Mouse (Mus musculus): ENCODE results near the gene Gm39566. TPM values are rescaled to one million over a fixed set of nuclear protein-coding genes. Genes with fewer than 3 reads are reported as not detected.

Gene Gm39566
- polyA plus RNA-seq, 1 experiment from 2014 or later, result not detected

GRCm38 (mm10) chr11:69833554-69833953, 18.5 kb upstream of the Gm39566 start:
- H3K27me3 ChIP-seq, result peaks cover 61% of the 10 kb centered on the region
- WGBS (ENCODE audit: insufficient replicate concordance), result 43% methylated on average over 8 of the region's 8 CpGs
- H3K9ac ChIP-seq, result peak overlapping the region; percentile 68

GRCm38 (mm10) chr11:69828832-69829231, 13.7 kb upstream of the Gm39566 start:
- ATAC-seq (ENCODE audit: low read depth), result 0 out of 2 replicates have a peak, but pooled peaks have one; percentile 24
- Histone ChIP-seq H3K36me3 (peaks cover 24% of the 10 kb centered on the region), H3K9me3 (replicated peaks) (no peaks in the 10 kb centered on the region), H3K4me2 (no peak overlapping the region), H3K27ac (no peak overlapping the region), H3K4me1 (replicated peaks) (peaks cover 13% of the 10 kb centered on the region), H3K4me3 (replicated peaks) (no peak overlapping the region), H3K9ac (no peak overlapping the region), H3K27me3 (peaks cover 23% of the 10 kb centered on the region)
- WGBS (ENCODE audit: insufficient replicate concordance), result 76% methylated on average over 5 of the region's 5 CpGs
- DNase-seq, result no peak

More at GRCm38 (mm10) chr11:69833554-69833953, 18.5 kb upstream of the Gm39566 start:
- peak overlapping the region; percentile 71 for H3K4me2 ChIP-seq
- no peak overlapping the region for H3K27ac ChIP-seq
- H3K36me3 ChIP-seq, result no peaks in the 10 kb centered on the region
- DNase-seq, result no peak
- H3K4me3 ChIP-seq (replicated peaks), result peak overlapping the region; percentile 53
- no peak for ATAC-seq (ENCODE audit: low read depth)
- peaks cover 51% of the 10 kb centered on the region for H3K4me1 ChIP-seq (replicated peaks)
- no peaks in the 10 kb centered on the region for H3K9me3 ChIP-seq (replicated peaks)

GRCm38 (mm10) chr11:69823456-69823855, 8.4 kb upstream of the Gm39566 start:
- whole genome bisulfite sequencing (ENCODE audit: insufficient replicate concordance), result 67% methylated on average over 2 of the region's 2 CpGs
- Histone ChIP-seq H3K4me1 (replicated peaks) (no peaks in the 10 kb centered on the region), H3K4me2 (no peak overlapping the region), H3K27me3 (peaks cover 9% of the 10 kb centered on the region), H3K9me3 (replicated peaks) (no peaks in the 10 kb centered on the region), H3K9ac (no peak overlapping the region), H3K27ac (no peak overlapping the region), H3K4me3 (replicated peaks) (no peak overlapping the region), H3K36me3 (peaks cover 24% of the 10 kb centered on the region)
- ATAC-seq (ENCODE audit: low read depth) (no peak), DNase-seq (no peak)

GRCm38 (mm10) chr11:69822080-69822479, 7.0 kb upstream of the Gm39566 start, which contains the start of gene Spem1:
Spem1 (minus strand) TSS chr11:69822180.
- no peaks in the 10 kb centered on the region for H3K4me1 ChIP-seq (replicated peaks)
- peaks cover 17% of the 10 kb centered on the region for H3K36me3 ChIP-seq
- H3K9me3 ChIP-seq (replicated peaks), result no peaks in the 10 kb centered on the region
- DNase-seq, result no peak
- H3K9ac ChIP-seq, result no peak within 1 kb of the TSS
- no peak within 1 kb of the TSS for H3K4me3 ChIP-seq (replicated peaks)
- no peak within 1 kb of the TSS for H3K4me2 ChIP-seq
- no peak within 1 kb of the TSS for H3K27ac ChIP-seq
- no peak for ATAC-seq (ENCODE audit: low read depth)
- WGBS (ENCODE audit: insufficient replicate concordance), result 69% methylated on average over 3 of the region's 3 CpGs
- peaks cover 15% of the 10 kb centered on the region for H3K27me3 ChIP-seq

- H3K4me2 ChIP-seq, result no peak overlapping the region
- no peaks in the 10 kb centered on the region; the same call in 1 of the 2 replicates for H3K9me3 ChIP-seq (replicated peaks)
- H3K4me1 ChIP-seq (replicated peaks), result no peaks in the 10 kb centered on the region
- 66% methylated on average over 8 of the region's 8 CpGs for WGBS (ENCODE audit: insufficient replicate concordance)
- H3K27me3 ChIP-seq, result peaks cover 20% of the 10 kb centered on the region
- no peak for ATAC-seq (ENCODE audit: low read depth)
- H3K4me3 ChIP-seq (replicated peaks), result no peak overlapping the region
- no peak for DNase-seq
- H3K9ac ChIP-seq, result no peak overlapping the region
- no peak overlapping the region for H3K27ac ChIP-seq
- no peaks in the 10 kb centered on the region for H3K36me3 ChIP-seq
These were observed 3.8 kb upstream of the Gm39566 start for GRCm38 (mm10) chr11:69818871-69819270.

DNA sequence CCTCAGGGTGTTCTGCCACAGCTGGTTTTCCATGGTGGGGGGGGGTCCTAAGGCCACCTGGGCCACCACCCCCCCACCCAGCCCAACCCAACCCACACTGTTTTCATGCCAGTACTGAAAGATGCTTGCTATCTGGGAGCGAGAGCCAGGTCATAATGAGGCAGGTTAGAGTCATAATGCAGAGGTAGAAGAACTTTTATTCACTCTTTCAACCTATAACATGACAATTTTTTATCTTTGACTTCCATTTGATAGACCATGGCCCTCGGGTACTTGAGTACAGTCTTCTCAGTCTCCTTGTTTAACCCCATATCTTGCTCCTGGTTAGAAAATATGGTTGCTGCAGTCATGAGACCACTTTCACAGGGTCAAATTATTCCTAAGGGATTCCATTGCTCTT, 3.3 kb upstream of the Gm39566 start, which contains the start of gene Spem2:
Gene Spem2 (minus strand): TSS at position 101 of the 400 bp plus-strand sequence.
- H3K36me3 ChIP-seq, result no peaks in the 10 kb centered on the region
- no peak for ATAC-seq (ENCODE audit: low read depth)
- WGBS (ENCODE audit: insufficient replicate concordance), result 62% methylated on average over 2 of the region's 2 CpGs

GRCm38 (mm10) chr11:69816520-69816919, 1.4 kb upstream of the Gm39566 start:
- Histone ChIP-seq H3K9ac (no peak overlapping the region), H3K36me3 (no peaks in the 10 kb centered on the region), H3K27me3 (peaks cover 24% of the 10 kb centered on the region), H3K4me2 (no peak overlapping the region), H3K4me3 (replicated peaks) (no peak overlapping the region), H3K9me3 (replicated peaks) (no peaks in the 10 kb centered on the region; the same call in 1 of the 2 replicates), H3K4me1 (replicated peaks) (no peaks in the 10 kb centered on the region), H3K27ac (no peak overlapping the region)
- 83% methylated on average over 12 of the region's 12 CpGs for WGBS (ENCODE audit: insufficient replicate concordance)
- DNase-seq (no peak), ATAC-seq (ENCODE audit: low read depth) (no peak)

More for the DNA sequence above, 3.3 kb upstream of the Gm39566 start, which contains the start of gene Spem2:
- H3K27me3 ChIP-seq, result peaks cover 15% of the 10 kb centered on the region
- no peaks in the 10 kb centered on the region; the same call in 1 of the 2 replicates for H3K9me3 ChIP-seq (replicated peaks)
- H3K9ac ChIP-seq, result no peak within 1 kb of the TSS
- no peak within 1 kb of the TSS for H3K27ac ChIP-seq
- no peak within 1 kb of the TSS for H3K4me3 ChIP-seq (replicated peaks)
- no peaks in the 10 kb centered on the region for H3K4me1 ChIP-seq (replicated peaks)
- no peak for DNase-seq
- H3K4me2 ChIP-seq, result no peak within 1 kb of the TSS

DNA sequence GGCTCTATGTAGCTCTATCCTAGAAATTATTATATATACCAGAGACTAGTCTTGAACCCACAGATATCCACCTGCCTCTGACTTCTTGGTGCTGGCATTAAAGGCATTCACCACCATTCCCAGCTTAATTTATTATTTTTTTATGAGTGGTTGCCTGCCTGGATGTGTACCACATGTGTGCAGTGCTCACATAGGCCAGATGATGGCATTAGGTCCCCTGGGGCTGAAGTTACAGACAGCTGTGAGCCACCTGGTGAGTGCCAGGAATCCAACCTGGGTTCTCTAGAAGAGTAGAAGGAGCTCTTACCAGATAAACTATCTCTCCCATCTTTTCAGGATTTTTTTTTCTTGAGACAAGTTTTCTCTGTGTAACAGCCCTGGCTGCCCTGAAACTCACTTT, 4.8 kb downstream of the Gm39566 start:
- DNase-seq, result no peak
- peaks cover 60% of the 10 kb centered on the region for H3K27me3 ChIP-seq

GRCm38 (mm10) chr11:69807641-69808040, 7.5 kb downstream of the Gm39566 start:
- WGBS (ENCODE audit: insufficient replicate concordance), result 72% methylated on average over 2 of the region's 2 CpGs
- Histone ChIP-seq H3K9ac (no peak overlapping the region), H3K4me3 (replicated peaks) (no peak overlapping the region), H3K36me3 (no peaks in the 10 kb centered on the region), H3K4me2 (no peak overlapping the region), H3K4me1 (replicated peaks) (peaks cover 31% of the 10 kb centered on the region), H3K9me3 (replicated peaks) (no peaks in the 10 kb centered on the region), H3K27me3 (peaks cover 77% of the 10 kb centered on the region), H3K27ac (no peak overlapping the region)
- DNase-seq (no peak), ATAC-seq (ENCODE audit: low read depth) (no peak)

More for the DNA sequence above, 4.8 kb downstream of the Gm39566 start:
- Histone ChIP-seq H3K27ac (no peak overlapping the region), H3K4me1 (replicated peaks) (peaks cover 5% of the 10 kb centered on the region), H3K36me3 (no peaks in the 10 kb centered on the region), H3K4me3 (replicated peaks) (no peak overlapping the region), H3K4me2 (no peak overlapping the region), H3K9me3 (replicated peaks) (no peaks in the 10 kb centered on the region), H3K9ac (no peak overlapping the region)
- ATAC-seq (ENCODE audit: low read depth), result no peak

GRCm38 (mm10) chr11:69806378-69806777, 8.7 kb downstream of the Gm39566 start:
- H3K36me3 ChIP-seq, result no peaks in the 10 kb centered on the region
- peaks cover 44% of the 10 kb centered on the region for H3K4me1 ChIP-seq (replicated peaks)
- H3K4me3 ChIP-seq (replicated peaks), result no peak overlapping the region
- peaks cover 82% of the 10 kb centered on the region for H3K27me3 ChIP-seq
- WGBS (ENCODE audit: insufficient replicate concordance), result 77% methylated on average over 4 of the region's 4 CpGs
- DNase-seq (no peak), ATAC-seq (ENCODE audit: low read depth) (no peak)
- H3K4me2 ChIP-seq, result no peak overlapping the region
- no peaks in the 10 kb centered on the region for H3K9me3 ChIP-seq (replicated peaks)
- H3K27ac ChIP-seq, result no peak overlapping the region
- no peak overlapping the region for H3K9ac ChIP-seq

- peaks cover 55% of the 10 kb centered on the region for H3K4me1 ChIP-seq (replicated peaks)
- ATAC-seq (ENCODE audit: low read depth) (no peak), DNase-seq (no peak)
- no peak within 1 kb of the TSS for H3K27ac ChIP-seq
- 20% methylated on average over 29 of the region's 29 CpGs for WGBS (ENCODE audit: insufficient replicate concordance)
- no peaks in the 10 kb centered on the region for H3K36me3 ChIP-seq
- H3K4me3 ChIP-seq (replicated peaks), result peak within 1 kb of the TSS; percentile 57
- peak within 1 kb of the TSS; percentile 77 for H3K4me2 ChIP-seq
- H3K27me3 ChIP-seq, result peaks cover 84% of the 10 kb centered on the region
- H3K9me3 ChIP-seq (replicated peaks), result no peaks in the 10 kb centered on the region
- H3K9ac ChIP-seq, result 0 out of 2 replicates have a peak within 1 kb of the TSS, but pooled peaks have one; percentile 54
These were observed 9.9 kb downstream of the Gm39566 start, which contains the start of gene Tmem102 for GRCm38 (mm10) chr11:69804972-69805909. Tmem102 (minus strand) TSS chr11:69805624.
